Mouse (Mus musculus): ENCODE results near the gene Phf2. TPM values are rescaled to one million over a fixed set of nuclear protein-coding genes. Genes with fewer than 3 reads are reported as not detected.

Phf2 gene
- polyA plus RNA-seq, 1 experiment, result 11.8 TPM

GRCm38 (mm10) chr13:48838284-48838683 is 32.6 kb downstream of the Phf2 start:
- 25% methylated on average over 2 of the region's 2 CpGs for WGBS
- TF ChIP-seq CTCF (IDR thresholded peaks at IDR 0.05; ENCODE audit: control insufficient read depth, insufficient read depth, low read length) (no peak), POLR2A (IDR thresholded peaks at IDR 0.05; ENCODE audit: borderline replicate concordance, control insufficient read depth, low read depth, low read length) (no peak)
- H3K4me1 ChIP-seq (ENCODE audit: control insufficient read depth, insufficient read depth, low read length), result peaks cover 12% of the 10 kb centered on the region

GRCm38 (mm10) chr13:48837537-48837936 is 33.4 kb downstream of the Phf2 start:
- H3K4me1 ChIP-seq (ENCODE audit: control insufficient read depth, insufficient read depth, low read length), result peaks cover 11% of the 10 kb centered on the region
- TF ChIP-seq POLR2A (IDR thresholded peaks at IDR 0.05; ENCODE audit: borderline replicate concordance, control insufficient read depth, low read depth, low read length) (no peak), CTCF (IDR thresholded peaks at IDR 0.05; ENCODE audit: control insufficient read depth, insufficient read depth, low read length) (no peak)
- no peak overlapping the region for H3K4me3 ChIP-seq (replicated peaks; ENCODE audit: control insufficient read depth, low read depth, low read length)
- no peak overlapping the region for H3K27ac ChIP-seq (ENCODE audit: control insufficient read depth, insufficient read depth, low read depth, low read length, poor library complexity)
- WGBS, result 85% methylated on average over 6 of the region's 6 CpGs

More at GRCm38 (mm10) chr13:48838284-48838683, 32.6 kb downstream of the Phf2 start:
- no peak overlapping the region for H3K4me3 ChIP-seq (replicated peaks; ENCODE audit: control insufficient read depth, low read depth, low read length)
- H3K27ac ChIP-seq (ENCODE audit: control insufficient read depth, insufficient read depth, low read depth, low read length, poor library complexity), result no peak overlapping the region

GRCm38 (mm10) chr13:48830528-48831250 is 40.2 kb downstream of the Phf2 start:
- H3K4me3 ChIP-seq (replicated peaks; ENCODE audit: control insufficient read depth, low read depth, low read length), result no peak overlapping the region
- WGBS, result 86% methylated on average over 14 of the region's 14 CpGs
- TF ChIP-seq CTCF (IDR thresholded peaks at IDR 0.05; ENCODE audit: control insufficient read depth, insufficient read depth, low read length), result no peak
- TF ChIP-seq POLR2A (IDR thresholded peaks at IDR 0.05; ENCODE audit: borderline replicate concordance, control insufficient read depth, low read depth, low read length), result no peak
- H3K4me1 ChIP-seq (ENCODE audit: control insufficient read depth, insufficient read depth, low read length), result no peaks in the 10 kb centered on the region
- H3K27ac ChIP-seq (ENCODE audit: control insufficient read depth, insufficient read depth, low read depth, low read length, poor library complexity), result no peak overlapping the region

- WGBS, result 86% methylated on average over 4 of the region's 4 CpGs
- TF ChIP-seq POLR2A (IDR thresholded peaks at IDR 0.05; ENCODE audit: borderline replicate concordance, control insufficient read depth, low read depth, low read length), result no peak
- no peak for TF ChIP-seq CTCF (IDR thresholded peaks at IDR 0.05; ENCODE audit: control insufficient read depth, insufficient read depth, low read length)
Observed at GRCm38 (mm10) chr13:48829780-48830179, 41.1 kb downstream of the Phf2 start.

GRCm38 (mm10) chr13:48822871-48823270 is 48.0 kb downstream of the Phf2 start:
- no peak overlapping the region for H3K4me3 ChIP-seq (replicated peaks; ENCODE audit: control insufficient read depth, low read depth, low read length)
- WGBS, result 91% methylated on average over 9 of the region's 9 CpGs
- TF ChIP-seq CTCF (IDR thresholded peaks at IDR 0.05; ENCODE audit: control insufficient read depth, insufficient read depth, low read length) (no peak), POLR2A (IDR thresholded peaks at IDR 0.05; ENCODE audit: borderline replicate concordance, control insufficient read depth, low read depth, low read length) (no peak)
- no peak overlapping the region for H3K27ac ChIP-seq (ENCODE audit: control insufficient read depth, insufficient read depth, low read depth, low read length, poor library complexity)
- no peaks in the 10 kb centered on the region for H3K4me1 ChIP-seq (ENCODE audit: control insufficient read depth, insufficient read depth, low read length)

More at GRCm38 (mm10) chr13:48829780-48830179, 41.1 kb downstream of the Phf2 start:
- no peak overlapping the region for H3K27ac ChIP-seq (ENCODE audit: control insufficient read depth, insufficient read depth, low read depth, low read length, poor library complexity)
- no peaks in the 10 kb centered on the region for H3K4me1 ChIP-seq (ENCODE audit: control insufficient read depth, insufficient read depth, low read length)
- H3K4me3 ChIP-seq (replicated peaks; ENCODE audit: control insufficient read depth, low read depth, low read length), result no peak overlapping the region

DNA sequence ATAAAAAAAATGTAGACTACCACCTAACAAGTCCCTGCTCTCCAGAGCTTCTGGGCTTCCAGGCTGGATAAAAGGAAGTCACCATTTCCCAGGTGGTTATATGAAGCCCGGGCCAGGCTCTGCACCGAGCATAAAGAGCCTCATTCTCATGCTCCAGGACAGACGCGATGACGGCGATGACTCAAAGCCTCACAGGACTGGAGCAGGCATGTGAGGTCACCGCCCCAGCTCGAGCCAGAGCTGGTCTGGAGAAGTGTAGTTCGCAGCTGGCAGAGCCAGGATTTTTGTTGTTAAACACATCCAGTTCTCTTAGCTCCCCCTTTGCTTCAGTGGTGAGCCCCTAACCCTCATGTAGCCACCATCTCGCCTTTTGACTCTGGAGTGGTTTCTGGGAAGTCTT is 48.6 kb downstream of the Phf2 start:
- TF ChIP-seq POLR2A (IDR thresholded peaks at IDR 0.05; ENCODE audit: borderline replicate concordance, control insufficient read depth, low read depth, low read length), result no peak
- 89% methylated on average over 10 of the region's 10 CpGs for WGBS
- Histone ChIP-seq H3K4me3 (replicated peaks; ENCODE audit: control insufficient read depth, low read depth, low read length) (no peak overlapping the region), H3K4me1 (ENCODE audit: control insufficient read depth, insufficient read depth, low read length) (no peaks in the 10 kb centered on the region), H3K27ac (ENCODE audit: control insufficient read depth, insufficient read depth, low read depth, low read length, poor library complexity) (no peak overlapping the region)

DNA sequence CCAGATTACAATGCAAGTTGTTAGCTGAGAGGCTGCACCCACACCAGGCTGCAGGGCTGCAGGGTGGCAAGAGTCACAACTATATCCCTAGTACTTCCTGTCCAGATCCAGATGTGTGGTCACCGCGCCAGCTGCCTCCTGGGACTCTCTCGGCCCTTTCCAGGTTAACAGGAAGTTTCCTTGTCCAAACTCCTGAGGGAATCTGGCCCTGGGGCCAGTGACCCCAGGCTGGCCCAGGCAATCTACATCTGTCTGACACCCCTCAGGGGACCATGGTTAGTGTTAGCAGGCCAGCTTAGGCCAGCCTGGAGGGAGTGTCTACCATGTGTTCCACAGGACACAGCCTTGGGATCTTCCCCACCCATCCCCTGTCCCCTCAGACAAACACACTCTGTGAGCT is 51.8 kb downstream of the Phf2 start:
- TF ChIP-seq CTCF (IDR thresholded peaks at IDR 0.05; ENCODE audit: control insufficient read depth, insufficient read depth, low read length), result no peak
- H3K4me1 ChIP-seq (ENCODE audit: control insufficient read depth, insufficient read depth, low read length), result no peaks in the 10 kb centered on the region
- no peak overlapping the region for H3K4me3 ChIP-seq (replicated peaks; ENCODE audit: control insufficient read depth, low read depth, low read length)
- no peak overlapping the region for H3K27ac ChIP-seq (ENCODE audit: control insufficient read depth, insufficient read depth, low read depth, low read length, poor library complexity)
- 82% methylated on average over 3 of the region's 3 CpGs for whole genome bisulfite sequencing

- H3K27ac ChIP-seq (ENCODE audit: control insufficient read depth, insufficient read depth, low read depth, low read length, poor library complexity), result no peak overlapping the region
- H3K4me3 ChIP-seq (replicated peaks; ENCODE audit: control insufficient read depth, low read depth, low read length), result no peak overlapping the region
- H3K4me1 ChIP-seq (ENCODE audit: control insufficient read depth, insufficient read depth, low read length), result no peaks in the 10 kb centered on the region
- TF ChIP-seq CTCF (IDR thresholded peaks at IDR 0.05; ENCODE audit: control insufficient read depth, insufficient read depth, low read length) (no peak), POLR2A (IDR thresholded peaks at IDR 0.05; ENCODE audit: borderline replicate concordance, control insufficient read depth, low read depth, low read length) (no peak)
- 80% methylated on average over 1 of the region's 1 CpGs for WGBS
Observed at GRCm38 (mm10) chr13:48814406-48814805, 56.5 kb downstream of the Phf2 start.

DNA sequence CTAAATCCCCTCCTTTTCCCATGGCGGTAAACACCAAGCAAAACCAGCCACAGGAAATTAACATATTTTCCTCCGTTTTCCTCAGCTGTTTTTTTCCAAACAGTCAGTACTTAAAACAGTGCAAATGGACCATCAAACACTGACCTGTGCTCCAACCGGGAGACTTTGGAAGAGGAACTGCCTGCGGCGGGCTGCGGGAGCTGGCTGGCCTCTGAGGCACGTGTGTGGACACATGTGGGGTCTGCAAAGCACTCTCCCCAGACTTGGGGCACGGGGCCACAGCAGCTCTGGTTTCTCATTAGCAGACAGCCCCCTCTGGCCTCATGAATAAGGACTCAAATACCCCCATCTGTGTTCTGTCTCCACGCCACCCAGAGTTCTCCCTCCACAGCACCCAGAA is 59.9 kb downstream of the Phf2 start:
- TF ChIP-seq POLR2A (IDR thresholded peaks at IDR 0.05; ENCODE audit: borderline replicate concordance, control insufficient read depth, low read depth, low read length) (no peak), CTCF (IDR thresholded peaks at IDR 0.05; ENCODE audit: control insufficient read depth, insufficient read depth, low read length) (no peak)
- H3K4me1 ChIP-seq (ENCODE audit: control insufficient read depth, insufficient read depth, low read length), result no peaks in the 10 kb centered on the region
- WGBS, result 87% methylated on average over 9 of the region's 9 CpGs
- H3K27ac ChIP-seq (ENCODE audit: control insufficient read depth, insufficient read depth, low read depth, low read length, poor library complexity), result no peak overlapping the region
- no peak overlapping the region for H3K4me3 ChIP-seq (replicated peaks; ENCODE audit: control insufficient read depth, low read depth, low read length)

All from bone marrow, adult 2 months (tissue).